Mouse (Mus musculus) midbrain, embryonic 15.5 days (tissue): ENCODE results near the gene Gm572. TPM values are rescaled to one million over a fixed set of nuclear protein-coding genes. Genes with fewer than 3 reads are reported as not detected.

ENCODE experiments used
- ATAC-seq: fragments of 200-750 bp; cut with Nextera tagmentation; replicated peaks from 2 replicates; pipeline ENCODE4 v1.8.0; 2017; ENCODE audit warnings: moderate TSS enrichment
- H3K27ac ChIP-seq: fragments of 300-500 bp; sonication (generic); 2 replicates; pipeline ENCODE4 v1.5.1; 2015; ENCODE audit warnings: mild to moderate bottlenecking, inconsistent platforms
- H3K27me3 ChIP-seq: fragments of 300-500 bp; sonication (generic); replicated peaks from 2 replicates; pipeline ENCODE4 v1.6.1; 2015; ENCODE audit warnings: inconsistent platforms
- H3K36me3 ChIP-seq: fragments of 300-500 bp; sonication (generic); replicated peaks from 2 replicates; pipeline ENCODE4 v1.6.1; 2015; ENCODE audit warnings: inconsistent platforms
- H3K4me1 ChIP-seq: fragments of 300-500 bp; sonication (generic); 2 replicates; pipeline ENCODE4 v1.6.1; 2015; ENCODE audit warnings: inconsistent platforms
- H3K4me2 ChIP-seq: fragments of 300-500 bp; sonication (generic); 2 replicates; pipeline ENCODE4 v1.6.1; 2015; ENCODE audit warnings: inconsistent platforms, mild to moderate bottlenecking, moderate library complexity
- H3K4me3 ChIP-seq: fragments of 300-500 bp; sonication (generic); 2 replicates; pipeline ENCODE4 v1.5.1; 2015; ENCODE audit warnings: mild to moderate bottlenecking, inconsistent platforms
- H3K9ac ChIP-seq: fragments of 300-500 bp; sonication (generic); 2 replicates; pipeline ENCODE4 v1.6.1; 2015; ENCODE audit warnings: mild to moderate bottlenecking, inconsistent platforms
- H3K9me3 ChIP-seq: fragments of 300-500 bp; sonication (generic); 2 replicates; pipeline ENCODE4 v1.6.1; 2016; ENCODE audit warnings: inconsistent platforms
- WGBS: fragments of 180-500 bp; shearing (Covaris S2); methylation state at CpG from one replicate; pipeline ENCODE4 v1.1.7; 2015; ENCODE audit warnings: mixed read lengths; 5-methylcytosine and 5-hydroxymethylcytosine counted together
- polyA plus RNA-seq: library from polyadenylated mRNA; unstranded; fragments of >200 nt; fragmentation: Nextera tagmentation; extraction: Ambion mirVana; gene quantifications from 2 replicates; pipeline ENCODE4 v1.2.1, GENCODE M21; 2015

Gm572 gene
- polyA plus RNA-seq, 1 experiment from 2014 or later, result not detected

DNA sequence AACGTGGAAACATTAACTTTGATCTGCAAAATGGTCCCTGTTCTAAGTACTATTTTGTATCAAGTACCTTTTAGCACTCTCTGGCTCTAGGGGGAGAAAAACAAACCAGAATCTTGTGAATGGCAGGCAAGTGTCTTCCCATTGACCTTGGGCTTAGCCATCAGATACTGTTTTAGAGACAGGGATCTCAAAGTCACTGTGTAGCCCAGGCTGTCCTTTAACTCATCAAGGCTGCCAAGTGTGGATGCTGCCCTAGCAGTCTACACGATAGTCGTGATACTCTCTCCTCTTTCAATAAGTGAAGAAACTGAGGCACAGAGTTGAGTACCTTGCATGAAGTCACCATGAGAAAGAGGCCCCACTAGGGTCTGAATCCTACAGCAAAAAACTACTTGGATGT is 15.9 kb upstream of the Gm572 start:
- no peaks in the 10 kb centered on the region for H3K27me3 ChIP-seq

DNA sequence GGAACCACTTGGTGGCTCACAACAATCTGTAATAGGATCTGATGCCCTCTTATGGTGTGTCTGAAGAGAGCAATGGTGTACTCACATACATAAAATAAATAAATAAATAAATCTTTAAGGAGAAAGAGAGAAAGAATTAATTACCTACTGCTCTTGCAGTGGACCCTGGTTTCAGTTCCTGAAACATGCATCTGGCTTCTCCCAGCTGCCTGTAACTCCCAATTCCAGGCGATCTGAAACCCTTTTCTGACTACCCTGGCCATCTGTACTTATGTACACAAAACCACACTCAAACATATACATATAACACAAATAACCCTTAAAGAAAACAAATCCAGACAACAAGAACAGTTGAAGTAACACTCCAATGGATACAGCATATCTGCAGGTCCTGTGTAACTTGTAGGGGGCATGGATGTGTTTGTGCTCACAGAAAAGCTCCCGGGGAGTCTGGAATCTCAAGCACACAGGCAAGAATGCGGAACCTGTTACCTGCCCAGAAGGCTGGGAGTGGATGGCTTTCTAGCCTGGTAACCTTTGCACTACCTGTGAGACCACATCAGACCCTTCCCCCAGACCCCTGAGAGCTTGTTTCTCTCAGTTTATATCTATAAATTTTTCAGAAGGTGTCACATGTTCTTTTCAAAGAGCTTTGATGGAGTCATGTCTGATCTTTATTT is 11.0 kb upstream of the Gm572 start:
- Histone ChIP-seq H3K4me3 (no peak overlapping the region), H3K9me3 (no peaks in the 10 kb centered on the region), H3K27ac (no peak overlapping the region), H3K4me2 (no peak overlapping the region), H3K36me3 (no peaks in the 10 kb centered on the region), H3K27me3 (no peaks in the 10 kb centered on the region), H3K4me1 (peaks cover 2% of the 10 kb centered on the region; the same call in 1 of the 2 replicates), H3K9ac (no peak overlapping the region)
- ATAC-seq, result no peak
- WGBS, result 76% methylated on average over 3 of the region's 3 CpGs

More for the DNA sequence above, 15.9 kb upstream of the Gm572 start:
- Histone ChIP-seq H3K36me3 (peaks cover 16% of the 10 kb centered on the region), H3K4me3 (peak overlapping the region; percentile 84), H3K9me3 (no peaks in the 10 kb centered on the region), H3K27ac (peak overlapping the region; percentile 93; the same call in 1 of the 2 replicates), H3K4me2 (peak overlapping the region; percentile 83), H3K9ac (no peak overlapping the region), H3K4me1 (peaks cover 26% of the 10 kb centered on the region)
- peak; percentile 49 for ATAC-seq
- WGBS, result 62% methylated on average over 3 of the region's 3 CpGs

DNA sequence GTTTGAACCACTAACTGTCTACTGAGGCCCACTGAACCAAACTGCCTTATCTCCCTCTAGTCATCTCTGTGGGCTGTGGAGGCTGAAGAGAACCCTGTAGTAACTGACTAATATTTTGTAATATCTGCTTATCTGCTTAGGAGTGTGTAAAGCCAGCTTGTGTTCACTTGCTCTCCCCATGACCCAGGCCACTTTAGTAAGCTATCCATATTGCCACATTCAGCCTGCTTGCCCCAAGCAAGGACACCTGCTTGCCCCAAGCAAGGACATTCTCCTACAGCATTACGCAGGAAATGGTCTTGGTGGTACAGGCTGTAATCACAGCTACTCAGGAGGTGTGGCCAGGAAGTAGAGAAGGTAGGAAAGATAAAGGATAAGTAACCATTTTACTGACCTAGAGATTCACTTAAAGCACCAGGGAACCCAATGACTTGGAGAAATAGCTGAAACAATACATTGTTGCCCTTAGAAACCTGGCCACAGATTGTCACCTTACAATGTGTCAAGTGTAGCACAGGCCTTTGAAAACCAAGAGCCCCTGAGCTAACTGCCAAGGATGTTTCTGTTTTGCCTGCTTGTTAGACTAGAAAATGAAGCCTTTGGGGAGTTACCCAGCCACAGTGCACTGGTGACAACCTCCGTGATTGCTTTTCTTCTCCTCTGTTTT is 9.6 kb upstream of the Gm572 start:
- no peaks in the 10 kb centered on the region for H3K9me3 ChIP-seq
- 72% methylated on average over 2 of the region's 2 CpGs for WGBS
- H3K36me3 ChIP-seq, result no peaks in the 10 kb centered on the region
- H3K27ac ChIP-seq, result no peak overlapping the region
- H3K9ac ChIP-seq, result no peak overlapping the region
- H3K4me1 ChIP-seq, result no peaks in the 10 kb centered on the region
- no peak overlapping the region for H3K4me3 ChIP-seq
- no peak for ATAC-seq
- no peaks in the 10 kb centered on the region for H3K27me3 ChIP-seq
- no peak overlapping the region for H3K4me2 ChIP-seq

DNA sequence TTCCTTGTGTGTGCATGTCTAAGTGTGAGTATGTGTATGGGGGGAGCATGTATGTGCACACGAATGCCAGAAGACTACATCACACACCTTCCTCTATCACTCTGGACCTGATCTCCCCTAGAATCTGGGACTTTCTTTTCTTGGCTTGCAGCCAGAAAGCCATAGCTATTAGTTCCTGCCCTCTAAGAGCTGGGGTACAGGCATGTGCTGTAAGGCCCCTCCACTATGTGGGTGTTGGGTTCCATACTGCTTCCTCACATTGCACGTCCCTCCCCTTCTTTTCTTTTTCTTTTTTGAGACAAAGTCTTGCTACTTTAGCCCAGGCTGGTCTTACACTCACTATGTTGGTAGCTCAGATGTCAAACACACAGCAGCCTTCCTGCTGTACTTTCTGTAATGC is 7.8 kb upstream of the Gm572 start:
- H3K4me2 ChIP-seq, result no peak overlapping the region
- no peaks in the 10 kb centered on the region for H3K4me1 ChIP-seq
- H3K27me3 ChIP-seq, result no peaks in the 10 kb centered on the region
- 89% methylated on average over 2 of the region's 2 CpGs for WGBS
- no peak overlapping the region for H3K9ac ChIP-seq
- H3K27ac ChIP-seq, result no peak overlapping the region
- no peaks in the 10 kb centered on the region for H3K9me3 ChIP-seq
- no peak for ATAC-seq
- no peaks in the 10 kb centered on the region for H3K36me3 ChIP-seq
- H3K4me3 ChIP-seq, result no peak overlapping the region

DNA sequence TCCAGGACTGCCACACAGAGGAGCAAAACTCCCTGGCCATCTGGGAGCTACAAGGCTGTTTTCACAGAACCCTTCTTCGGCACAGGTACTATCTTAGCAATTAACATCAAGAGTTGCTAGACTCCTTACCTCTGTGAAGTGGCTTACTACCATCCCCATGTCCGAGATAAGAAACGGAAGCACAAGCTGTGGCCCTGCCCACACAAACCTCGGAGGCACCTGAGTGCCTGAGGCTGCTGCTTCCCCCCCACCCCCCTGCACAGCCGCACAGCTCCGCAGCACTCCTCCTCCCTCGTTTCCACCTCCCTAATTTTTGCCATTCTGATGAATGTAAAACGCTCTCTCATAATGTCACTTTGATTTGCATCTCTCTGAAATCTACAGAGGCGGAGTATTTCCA is 4.8 kb upstream of the Gm572 start:
- Histone ChIP-seq H3K4me3 (no peak overlapping the region), H3K4me1 (no peaks in the 10 kb centered on the region), H3K27me3 (no peaks in the 10 kb centered on the region), H3K36me3 (no peaks in the 10 kb centered on the region), H3K9me3 (no peaks in the 10 kb centered on the region), H3K9ac (no peak overlapping the region), H3K27ac (no peak overlapping the region), H3K4me2 (no peak overlapping the region)
- WGBS, result 59% methylated on average over 9 of the region's 9 CpGs
- ATAC-seq, result no peak

DNA sequence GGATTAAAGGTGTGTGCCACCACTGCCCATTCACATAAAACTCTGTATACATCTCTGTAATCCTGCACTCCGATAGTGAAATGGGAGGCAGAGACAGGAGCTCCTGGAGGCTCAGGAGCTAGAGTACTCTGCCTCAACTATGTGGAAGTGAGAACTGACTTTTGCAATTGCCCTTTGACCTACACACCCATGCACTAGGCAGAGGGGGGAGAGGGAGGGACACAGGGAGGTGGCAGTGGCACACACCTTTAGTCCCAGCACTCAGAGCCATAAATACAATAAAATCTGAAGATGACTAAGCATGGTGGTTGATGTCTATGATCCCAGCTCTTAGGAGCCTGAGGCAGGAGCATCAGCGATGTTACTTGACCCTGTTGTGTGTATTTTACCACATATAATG is 3.7 kb upstream of the Gm572 start:
- WGBS, result 80% methylated on average over 2 of the region's 2 CpGs
- H3K27me3 ChIP-seq, result no peaks in the 10 kb centered on the region
- no peaks in the 10 kb centered on the region for H3K9me3 ChIP-seq
- no peak for ATAC-seq
- no peak overlapping the region for H3K4me2 ChIP-seq
- H3K4me1 ChIP-seq, result peaks cover 6% of the 10 kb centered on the region; the same call in 1 of the 2 replicates
- H3K4me3 ChIP-seq, result no peak overlapping the region
- no peak overlapping the region for H3K9ac ChIP-seq
- no peak overlapping the region for H3K27ac ChIP-seq
- no peaks in the 10 kb centered on the region for H3K36me3 ChIP-seq

DNA sequence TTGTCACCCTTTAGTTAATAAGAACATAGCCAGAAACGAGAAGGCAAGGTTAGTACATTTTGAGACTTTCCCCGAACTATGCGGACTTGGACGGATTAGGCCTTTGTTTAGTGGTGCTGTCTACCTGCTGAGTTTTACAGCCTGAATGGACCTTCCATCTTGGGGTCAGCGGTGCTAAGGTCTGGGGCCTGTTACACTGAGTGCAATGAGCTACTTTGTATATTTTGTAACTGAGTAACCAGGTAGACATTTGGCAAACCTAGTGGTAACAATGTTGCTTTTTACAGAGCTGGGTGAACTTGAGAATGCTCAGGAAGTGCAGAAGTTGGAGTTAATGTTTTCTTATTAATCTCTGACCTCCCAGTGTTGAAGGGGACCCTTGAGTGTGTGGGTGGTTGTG is 2.0 kb upstream of the Gm572 start:
- 80% methylated on average over 5 of the region's 5 CpGs for WGBS

DNA sequence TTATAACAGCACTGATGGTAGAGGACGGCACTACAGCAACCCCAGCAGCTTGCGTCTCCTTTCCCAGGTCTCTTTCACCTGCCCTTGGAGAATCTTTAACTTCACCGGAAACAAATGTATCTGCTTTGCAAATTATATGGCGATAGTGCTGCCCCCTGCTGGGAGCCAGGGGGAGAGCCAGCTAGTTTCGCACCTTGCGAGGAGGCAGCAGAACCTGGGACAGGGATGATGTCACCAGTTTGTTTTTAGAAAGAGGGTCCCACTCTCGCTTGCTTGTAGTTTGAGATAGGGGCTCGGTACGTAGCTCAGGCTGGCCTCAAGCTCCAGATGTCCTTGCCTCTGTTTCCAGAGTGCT is 1.0 kb downstream of the Gm572 start:
- Histone ChIP-seq H3K4me1 (peaks cover 6% of the 10 kb centered on the region; the same call in 1 of the 2 replicates), H3K9me3 (no peaks in the 10 kb centered on the region), H3K27me3 (no peaks in the 10 kb centered on the region), H3K4me3 (no peak overlapping the region), H3K4me2 (peak overlapping the region; percentile 33; the same call in 1 of the 2 replicates), H3K9ac (no peak overlapping the region), H3K36me3 (no peaks in the 10 kb centered on the region), H3K27ac (no peak overlapping the region)
- WGBS, result 7% methylated on average over 9 of the region's 9 CpGs
- no peak for ATAC-seq

More for the DNA sequence above, 2.0 kb upstream of the Gm572 start:
- H3K27ac ChIP-seq, result no peak overlapping the region
- H3K36me3 ChIP-seq, result no peaks in the 10 kb centered on the region
- H3K9ac ChIP-seq, result no peak overlapping the region
- H3K9me3 ChIP-seq, result no peaks in the 10 kb centered on the region
- H3K4me3 ChIP-seq, result no peak overlapping the region
- H3K27me3 ChIP-seq, result no peaks in the 10 kb centered on the region
- H3K4me1 ChIP-seq, result peaks cover 6% of the 10 kb centered on the region; the same call in 1 of the 2 replicates
- no peak for ATAC-seq
- H3K4me2 ChIP-seq, result no peak overlapping the region

DNA sequence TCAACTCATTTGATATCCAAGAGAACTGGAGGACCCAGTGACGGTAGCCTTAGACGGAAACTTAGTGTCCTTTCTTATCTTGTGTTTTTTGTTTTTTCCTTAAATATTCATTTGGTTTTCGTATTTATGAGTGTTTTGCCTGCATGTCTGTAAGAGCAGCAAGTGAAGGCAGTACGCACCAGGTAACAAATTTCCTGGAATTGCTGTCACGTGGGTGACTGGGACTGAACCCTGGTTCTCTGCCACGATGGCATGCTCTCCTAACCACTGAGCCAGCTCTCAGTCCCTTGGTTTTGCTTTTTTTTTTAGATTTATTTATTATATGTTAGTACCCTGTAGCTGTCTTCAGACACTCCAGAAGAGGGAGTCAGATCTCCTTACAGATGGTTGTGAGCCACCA is 1.8 kb downstream of the Gm572 start:
- Histone ChIP-seq H3K9ac (no peak overlapping the region), H3K9me3 (no peaks in the 10 kb centered on the region), H3K36me3 (no peaks in the 10 kb centered on the region), H3K4me3 (no peak overlapping the region), H3K4me1 (peaks cover 6% of the 10 kb centered on the region; the same call in 1 of the 2 replicates), H3K4me2 (no peak overlapping the region), H3K27ac (no peak overlapping the region), H3K27me3 (no peaks in the 10 kb centered on the region)
- no peak for ATAC-seq
- WGBS, result 89% methylated on average over 6 of the region's 6 CpGs

DNA sequence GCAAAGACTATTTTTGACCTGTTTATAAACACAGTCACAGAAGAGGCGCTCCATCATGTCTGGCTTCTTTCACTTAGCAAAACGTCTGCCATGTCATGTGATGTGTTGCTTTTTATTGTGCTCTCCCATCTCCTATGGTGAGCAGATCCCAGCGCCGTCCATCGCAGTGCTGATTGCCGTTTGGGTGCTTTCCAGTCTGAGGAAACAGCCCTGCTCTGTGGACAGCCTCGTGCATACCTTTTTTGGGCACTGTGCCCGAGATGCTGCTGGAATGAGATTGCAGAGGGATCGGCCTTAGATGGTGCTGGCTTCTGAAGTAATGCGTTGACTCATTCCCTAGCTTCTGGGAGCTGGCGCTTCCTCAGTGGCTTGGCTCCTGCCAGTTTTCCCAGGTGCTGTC is 3.5 kb downstream of the Gm572 start:
- no peak for ATAC-seq
- no peaks in the 10 kb centered on the region for H3K36me3 ChIP-seq
- WGBS, result 75% methylated on average over 11 of the region's 11 CpGs
- no peaks in the 10 kb centered on the region for H3K27me3 ChIP-seq
- H3K9ac ChIP-seq, result no peak overlapping the region
- H3K4me3 ChIP-seq, result no peak overlapping the region
- no peak overlapping the region for H3K27ac ChIP-seq
- H3K9me3 ChIP-seq, result no peaks in the 10 kb centered on the region
- H3K4me1 ChIP-seq, result peaks cover 6% of the 10 kb centered on the region; the same call in 1 of the 2 replicates
- H3K4me2 ChIP-seq, result no peak overlapping the region

DNA sequence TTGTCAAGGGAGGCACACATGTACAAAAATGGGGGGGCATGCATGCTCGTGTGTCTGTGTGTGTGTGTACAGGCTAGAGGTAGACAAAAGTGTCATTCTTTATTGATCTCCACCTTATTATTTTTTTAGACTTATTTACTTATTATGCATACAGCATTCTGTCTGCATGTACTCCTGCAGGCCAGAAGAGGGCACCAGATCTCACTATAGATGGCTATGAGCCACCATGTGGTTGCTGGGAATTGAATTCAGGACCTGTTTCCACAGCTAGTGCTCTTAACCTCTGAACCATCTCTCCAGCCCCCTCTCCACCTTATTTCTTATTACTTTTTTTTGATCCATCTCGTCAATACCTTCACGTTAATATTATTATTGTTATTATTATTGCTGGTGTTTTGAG is 6.2 kb downstream of the Gm572 start:
- H3K27me3 ChIP-seq, result no peaks in the 10 kb centered on the region
- no peak for ATAC-seq
- 0 out of 2 replicates have a peak, but pooled peaks cover under 1% of the 10 kb centered on the region for H3K4me1 ChIP-seq
- no peaks in the 10 kb centered on the region for H3K36me3 ChIP-seq
- H3K9me3 ChIP-seq, result no peaks in the 10 kb centered on the region
- no peak overlapping the region for H3K4me3 ChIP-seq
- 65% methylated on average over 3 of the region's 3 CpGs for WGBS
- no peak overlapping the region for H3K27ac ChIP-seq
- no peak overlapping the region for H3K4me2 ChIP-seq
- no peak overlapping the region for H3K9ac ChIP-seq

DNA sequence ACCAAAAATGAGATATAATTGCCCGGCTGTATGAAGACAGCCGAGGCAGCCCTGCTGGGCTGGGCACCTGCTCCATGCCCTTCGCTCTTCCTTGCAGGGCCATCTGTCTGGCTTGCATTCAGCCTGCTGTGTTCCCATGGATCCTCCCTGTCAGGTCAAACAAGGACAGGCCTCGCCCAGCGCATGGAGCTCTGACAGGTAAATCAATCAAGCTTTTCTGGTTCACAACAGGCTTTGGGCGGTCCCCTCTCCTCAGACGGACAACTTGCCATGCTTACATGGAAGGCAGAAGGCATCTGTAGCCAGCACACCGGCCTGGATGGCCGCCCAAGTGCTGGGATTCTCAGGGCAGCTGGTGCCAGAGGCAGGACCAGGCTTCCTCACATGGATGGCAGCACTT is 7.9 kb downstream of the Gm572 start:
- H3K9ac ChIP-seq, result no peak overlapping the region
- H3K27me3 ChIP-seq, result no peaks in the 10 kb centered on the region
- H3K9me3 ChIP-seq, result no peaks in the 10 kb centered on the region
- no peak overlapping the region for H3K4me3 ChIP-seq
- no peak overlapping the region for H3K27ac ChIP-seq
- no peak for ATAC-seq
- H3K4me1 ChIP-seq, result no peaks in the 10 kb centered on the region
- no peaks in the 10 kb centered on the region for H3K36me3 ChIP-seq
- H3K4me2 ChIP-seq, result no peak overlapping the region
- 80% methylated on average over 9 of the region's 9 CpGs for WGBS
